Mouse (Mus musculus) cerebellum, postnatal 14 days (tissue): ENCODE data around the gene Lcat.

Experiments
- DNase-seq, 2 experiments: peaks; one replicate each; pipeline ENCODE4 v3.0.0; 2021; ENCODE audit warnings: mixed read lengths in 2 of 2

Gene Lcat

GRCm38 (mm10) chr8:105942542-105942941 lies 640 bp downstream of the Lcat start:
- DNase-seq, result no peak

DNA sequence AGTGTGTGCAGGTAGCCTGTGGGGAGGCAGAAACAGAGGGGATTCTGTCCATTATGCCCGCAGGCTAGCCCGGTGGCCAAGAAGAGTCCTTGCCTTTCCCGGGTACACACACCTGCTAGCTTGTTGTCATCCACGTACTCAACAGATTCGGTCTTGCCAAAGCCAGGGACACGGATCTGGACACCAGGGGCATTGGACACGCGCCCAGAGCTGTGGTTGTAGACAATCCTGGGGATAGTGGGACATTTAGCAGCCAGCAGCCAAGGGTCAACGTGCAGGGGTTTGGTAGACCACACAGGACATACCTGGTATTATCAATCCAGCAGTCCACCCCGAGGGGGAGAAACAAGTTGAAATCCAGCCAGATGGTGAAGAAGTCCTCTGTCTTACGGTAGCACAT lies 1.2 kb downstream of the Lcat start:
- DNase-seq, result no peak

- peak in 1 of 2 experiments; percentile 35 for DNase-seq
Observed at GRCm38 (mm10) chr8:105938306-105938669, 4.9 kb downstream of the Lcat start, which contains the start of gene Psmb10. Psmb10 (minus strand) TSS chr8:105938444.

DNA sequence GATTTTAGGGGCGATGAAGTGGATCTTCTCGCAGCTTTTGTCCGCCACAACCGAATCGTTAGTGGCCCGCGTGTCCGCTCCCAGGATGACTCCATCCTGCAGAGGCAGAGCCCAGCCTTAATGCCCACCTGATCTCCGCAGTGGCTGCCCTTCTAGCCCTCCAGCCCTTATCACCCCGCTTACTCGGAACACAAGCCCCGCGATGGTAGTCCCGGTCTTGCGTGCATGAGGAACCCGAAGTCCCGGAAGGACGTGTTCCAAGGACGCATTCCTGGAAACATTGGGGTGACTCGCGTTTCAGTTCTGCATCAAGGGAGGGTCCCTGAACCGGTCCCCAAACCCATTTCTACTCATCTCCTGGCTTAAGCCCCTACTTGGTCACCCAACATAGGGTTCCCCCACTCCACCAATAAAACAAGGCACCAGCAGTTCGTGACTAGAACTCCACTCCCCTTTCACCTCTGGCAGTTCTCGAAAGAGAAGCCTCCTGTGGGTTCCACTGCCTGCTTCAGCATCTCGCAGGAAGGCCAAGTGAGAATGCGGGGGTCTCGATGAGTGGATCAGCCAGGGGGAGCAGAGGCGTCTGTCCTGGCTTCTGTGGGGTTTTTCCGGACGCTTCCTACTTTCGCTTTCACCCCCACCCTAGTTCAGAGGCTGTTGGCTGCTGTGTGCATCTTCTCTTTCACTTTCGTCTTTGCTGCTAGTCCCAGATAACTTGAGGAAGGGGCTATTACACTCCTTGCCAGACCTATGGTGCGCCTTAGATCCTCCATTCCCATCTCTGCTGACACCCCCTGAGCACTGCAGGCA lies 5.5 kb downstream of the Lcat start:
- peak in 1 of 2 experiments; percentile 58 for DNase-seq

DNA sequence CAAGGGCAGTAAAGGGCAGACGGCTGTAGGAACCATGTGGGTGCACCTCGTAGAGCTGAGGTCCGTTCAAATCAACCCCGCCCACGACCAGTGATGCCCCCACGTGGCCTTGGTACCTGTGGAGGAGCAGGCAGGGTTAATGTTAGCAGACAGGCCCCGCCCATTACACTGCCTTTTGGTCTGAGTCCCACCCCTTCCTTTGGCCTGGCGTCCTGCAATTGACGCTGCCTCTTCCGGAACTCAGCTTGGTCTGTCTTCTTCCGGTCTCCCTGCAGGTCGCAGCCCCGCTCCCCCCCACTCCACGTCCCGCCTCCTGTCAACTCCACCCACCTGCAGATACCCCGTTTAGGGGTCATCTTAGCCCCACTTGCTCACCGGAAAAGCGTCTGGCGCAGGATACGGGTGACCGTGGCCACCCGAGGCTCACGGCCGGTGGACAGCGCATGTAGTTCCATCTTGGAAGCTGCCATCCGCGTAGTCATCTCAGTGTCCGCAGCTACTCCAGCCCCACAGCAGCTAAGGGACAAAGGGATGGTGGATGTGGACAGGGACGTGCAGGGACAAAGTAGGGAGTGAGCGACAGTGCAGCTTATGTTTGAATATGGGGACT lies 6.2 kb downstream of the Lcat start:
- peak; percentile 92 for DNase-seq

- peak; percentile 37 to 46 for DNase-seq
Observed at GRCm38 (mm10) chr8:105935863-105936603, 7.1 kb downstream of the Lcat start.

DNA sequence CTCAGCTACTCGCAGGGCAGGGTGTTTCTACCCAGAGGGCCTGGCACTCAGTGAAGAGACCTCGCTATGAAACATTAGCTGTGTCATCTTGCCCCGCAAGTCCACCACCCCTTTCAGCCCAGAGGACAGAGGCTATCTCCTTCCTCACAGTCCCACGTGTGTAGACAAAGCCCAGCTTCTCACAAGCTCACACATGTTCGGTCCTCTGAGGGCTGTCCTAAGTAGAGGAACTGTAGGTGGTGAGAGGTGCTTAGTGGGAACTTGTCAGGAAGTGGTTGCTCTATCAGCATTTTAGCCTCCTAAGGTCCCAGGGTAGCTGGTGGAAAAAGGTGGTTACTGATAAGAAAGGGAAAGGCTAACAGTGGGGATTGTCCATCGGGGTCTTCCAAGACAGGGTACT lies 8.1 kb downstream of the Lcat start:
- no peak for DNase-seq

DNA sequence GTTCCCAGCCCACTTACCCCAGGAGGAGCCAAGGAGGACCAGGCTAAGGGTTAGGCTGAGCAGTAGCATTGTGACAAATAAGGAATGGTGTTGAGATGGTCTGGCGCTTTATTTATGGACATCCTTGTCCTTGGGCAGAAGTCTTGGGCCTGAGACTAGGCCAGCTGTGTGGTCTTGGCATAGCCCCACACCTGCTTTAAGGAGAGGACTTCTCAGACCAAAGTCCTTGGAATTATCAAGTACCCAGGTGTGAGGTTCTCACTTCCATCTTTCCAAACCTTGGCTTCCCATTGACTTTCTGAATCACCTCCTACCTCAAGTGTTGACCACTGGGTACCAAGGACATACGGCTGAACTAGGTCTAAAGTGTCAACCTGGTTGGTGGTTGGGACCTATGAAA lies 9.4 kb downstream of the Lcat start, which contains the start of gene Ctrl:
Ctrl (minus strand) TSS at position 101 of the 400 bp plus-strand sequence.
- no peak for DNase-seq

DNA sequence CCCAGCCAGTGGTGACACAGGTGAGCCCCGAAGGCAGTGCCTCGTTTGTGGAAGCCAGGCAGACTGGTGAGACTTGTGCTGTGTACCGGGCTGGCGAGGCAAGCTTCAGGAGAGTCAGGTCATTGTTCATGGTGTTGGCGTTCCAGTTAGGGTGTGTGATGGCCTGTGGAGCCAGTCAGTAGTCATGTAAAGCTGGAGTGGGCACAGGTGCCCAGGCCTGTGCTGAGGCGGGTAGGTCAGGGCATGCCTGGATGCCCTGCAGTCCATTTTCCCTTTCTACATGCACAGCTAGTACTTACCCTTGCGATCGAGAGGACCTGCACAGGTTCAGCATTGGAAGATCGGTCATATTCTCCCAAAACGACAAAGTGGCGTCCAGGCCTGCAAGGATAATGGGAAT lies 10.7 kb downstream of the Lcat start:
- no peak for DNase-seq

DNA sequence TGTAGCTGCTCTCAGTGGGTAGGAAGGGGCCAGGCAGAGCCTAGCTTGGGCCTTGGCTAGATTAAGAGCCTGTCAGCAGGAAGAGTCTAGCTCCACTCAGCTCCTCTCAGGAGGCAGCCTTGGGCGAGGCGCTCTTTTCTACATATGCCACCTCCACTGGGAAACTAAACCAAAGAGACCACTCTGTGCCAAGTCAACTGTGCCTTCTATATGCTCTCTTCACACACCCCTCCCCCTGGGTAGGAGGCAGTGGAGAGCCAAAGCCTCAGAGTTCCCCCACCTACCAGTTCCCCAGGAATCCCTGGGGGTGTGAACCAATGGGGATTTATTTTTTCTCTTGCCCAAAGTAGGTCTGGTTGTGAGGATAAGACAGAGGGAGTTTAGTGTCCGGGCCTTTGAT lies 11.9 kb downstream of the Lcat start:
- no peak for DNase-seq

DNA sequence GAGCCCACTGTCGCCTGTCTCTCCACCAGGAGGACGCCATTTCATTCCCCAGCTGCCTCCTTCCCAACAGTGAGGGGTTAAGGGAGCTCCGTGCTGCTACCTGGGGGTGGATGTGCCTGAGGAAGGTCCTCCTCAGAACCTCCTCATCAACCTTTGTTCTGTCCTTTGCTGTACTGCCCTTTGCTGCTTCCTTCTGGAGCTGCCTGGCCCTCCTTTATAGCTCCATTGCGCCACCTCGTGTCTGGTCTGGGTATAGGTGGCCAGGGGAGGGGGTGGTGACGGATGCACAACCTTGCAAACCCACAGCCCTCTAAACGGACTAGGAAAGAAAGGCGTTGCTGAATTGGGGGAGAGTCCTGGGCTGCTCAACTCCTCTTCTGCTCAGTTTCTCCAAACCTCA lies 12.6 kb downstream of the Lcat start:
- DNase-seq, result peak; percentile 92 to 98

DNA sequence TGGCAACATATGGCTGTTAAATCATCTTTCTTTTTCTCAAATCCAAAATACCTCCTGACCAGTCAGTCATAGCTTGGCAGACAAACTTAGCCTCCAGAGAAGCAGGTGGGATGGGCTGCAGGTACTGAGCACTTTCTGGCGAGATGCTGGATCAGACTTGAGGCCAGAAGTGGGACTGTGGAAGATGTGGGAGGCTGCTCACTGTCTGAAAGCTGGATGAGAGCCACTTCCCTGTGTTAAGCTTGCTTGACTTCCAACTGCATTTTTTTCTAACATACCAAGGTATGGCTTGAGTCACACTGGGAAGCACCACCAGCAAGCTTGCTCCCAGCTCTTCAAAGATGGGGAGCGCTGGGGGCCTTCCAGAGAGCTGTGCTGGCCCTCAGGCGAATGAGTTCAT lies 18.1 kb downstream of the Lcat start:
- no peak for DNase-seq

DNA sequence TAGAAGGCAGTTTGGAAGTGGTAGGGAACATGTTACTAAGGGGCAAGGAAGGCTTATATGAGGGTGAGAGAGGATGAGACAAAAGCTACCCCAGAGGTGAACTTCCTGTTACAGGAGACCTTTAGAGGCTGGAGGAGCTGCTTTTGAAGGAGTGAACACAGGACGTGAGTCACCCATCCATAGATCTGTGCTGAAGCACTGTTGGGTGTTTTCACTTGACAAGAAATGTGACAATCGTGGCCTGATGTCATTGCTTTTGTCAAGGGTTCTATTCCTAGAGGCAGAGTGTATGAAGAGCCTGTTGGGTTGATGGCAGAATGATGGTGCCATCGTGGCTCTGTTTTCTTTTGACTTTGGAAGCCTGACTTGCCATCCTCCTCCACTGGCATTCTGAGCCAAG lies 23.8 kb downstream of the Lcat start:
- DNase-seq, result no peak

- no peak for DNase-seq
Observed at GRCm38 (mm10) chr8:105900941-105901616, 42.1 kb downstream of the Lcat start.

DNA sequence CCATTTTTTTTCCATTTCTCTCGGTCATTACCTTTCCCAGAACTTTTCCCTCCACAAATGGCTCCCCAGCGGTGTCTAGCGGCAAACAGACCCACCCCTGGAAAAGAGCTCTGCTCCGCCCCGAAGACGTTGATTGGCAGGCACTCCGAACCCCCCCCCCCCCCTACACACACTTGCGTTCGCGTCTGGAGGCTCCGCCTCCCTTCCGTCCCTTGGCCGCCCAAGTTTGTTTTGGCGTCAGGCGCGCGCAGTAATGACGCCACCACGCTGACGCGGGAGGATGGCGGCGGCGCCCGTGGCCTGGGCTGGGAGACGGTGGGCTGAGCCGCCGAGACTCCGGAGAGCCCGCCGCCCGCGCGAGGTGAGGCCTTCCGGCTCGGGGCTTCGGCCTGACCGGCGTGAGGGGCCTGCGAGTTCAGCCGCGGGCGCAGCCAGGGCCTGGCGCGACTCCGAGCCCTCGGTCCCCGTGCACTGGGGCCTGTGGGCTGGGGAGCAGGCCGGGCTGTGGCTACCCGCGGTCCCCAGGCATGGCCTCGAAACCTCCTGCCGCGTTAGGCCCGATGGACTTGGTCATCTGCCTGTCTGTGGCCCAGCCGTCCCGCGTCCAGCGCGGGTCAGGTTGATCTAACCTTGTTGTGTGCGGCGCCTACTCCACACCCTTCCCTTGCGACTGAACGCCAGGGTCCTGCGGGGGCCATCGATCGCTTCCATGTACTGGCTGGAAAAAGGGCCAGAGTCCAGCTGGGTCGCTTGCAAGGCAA lies 42.8 kb downstream of the Lcat start, which contains the start of gene Pskh1:
Pskh1 (plus strand) TSS at position 262 of the 761 bp plus-strand sequence.
- peak; percentile 95 to 98 for DNase-seq

GRCm38 (mm10) chr8:105897801-105898480 lies 45.2 kb downstream of the Lcat start:
- DNase-seq, result no peak

- DNase-seq, result peak; percentile 49 to 62
Observed at GRCm38 (mm10) chr8:105893339-105893738, 49.8 kb downstream of the Lcat start, which contains the start of gene Nrn1l. Nrn1l (plus strand) TSS chr8:105893567.

DNA sequence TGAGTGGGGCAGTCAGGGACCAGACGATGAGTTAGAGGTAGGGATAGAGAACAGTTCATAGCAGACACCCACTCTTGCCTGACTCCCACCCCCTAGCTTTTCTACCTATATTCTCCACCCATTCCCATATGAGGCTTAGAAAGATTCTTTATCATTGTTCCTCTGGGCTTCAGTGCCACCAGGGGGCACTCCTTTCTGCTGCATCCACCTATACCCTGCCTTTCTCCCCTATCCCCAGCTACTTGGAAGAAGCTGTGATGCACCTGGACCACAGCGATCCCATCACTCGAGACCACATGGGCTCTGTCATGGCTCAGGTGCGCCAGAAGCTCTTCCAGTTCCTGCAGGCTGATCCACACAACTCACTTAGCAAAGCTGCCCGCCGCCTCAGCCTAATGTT lies 50.8 kb downstream of the Lcat start:
- DNase-seq, result peak; percentile 44 to 51

DNA sequence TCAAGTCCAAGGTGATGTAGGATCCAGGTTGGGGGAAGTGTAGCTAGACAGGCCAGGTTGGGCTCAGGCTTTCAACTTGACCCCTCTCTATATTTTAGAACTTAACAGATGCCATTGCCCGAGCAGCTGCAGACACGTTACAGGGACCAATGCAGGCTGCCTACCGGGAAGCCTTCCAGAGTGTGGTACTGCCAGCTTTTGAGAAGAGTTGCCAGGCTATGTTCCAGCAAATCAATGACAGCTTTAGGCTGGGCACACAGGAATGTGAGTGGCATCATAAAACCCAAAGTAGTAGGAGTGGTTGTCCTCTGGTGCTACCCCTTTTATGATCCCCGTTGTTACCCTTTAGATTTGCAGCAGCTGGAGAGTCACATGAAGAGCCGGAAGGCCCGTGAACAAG lies 52.3 kb downstream of the Lcat start:
- peak; percentile 50 to 54 for DNase-seq

DNA sequence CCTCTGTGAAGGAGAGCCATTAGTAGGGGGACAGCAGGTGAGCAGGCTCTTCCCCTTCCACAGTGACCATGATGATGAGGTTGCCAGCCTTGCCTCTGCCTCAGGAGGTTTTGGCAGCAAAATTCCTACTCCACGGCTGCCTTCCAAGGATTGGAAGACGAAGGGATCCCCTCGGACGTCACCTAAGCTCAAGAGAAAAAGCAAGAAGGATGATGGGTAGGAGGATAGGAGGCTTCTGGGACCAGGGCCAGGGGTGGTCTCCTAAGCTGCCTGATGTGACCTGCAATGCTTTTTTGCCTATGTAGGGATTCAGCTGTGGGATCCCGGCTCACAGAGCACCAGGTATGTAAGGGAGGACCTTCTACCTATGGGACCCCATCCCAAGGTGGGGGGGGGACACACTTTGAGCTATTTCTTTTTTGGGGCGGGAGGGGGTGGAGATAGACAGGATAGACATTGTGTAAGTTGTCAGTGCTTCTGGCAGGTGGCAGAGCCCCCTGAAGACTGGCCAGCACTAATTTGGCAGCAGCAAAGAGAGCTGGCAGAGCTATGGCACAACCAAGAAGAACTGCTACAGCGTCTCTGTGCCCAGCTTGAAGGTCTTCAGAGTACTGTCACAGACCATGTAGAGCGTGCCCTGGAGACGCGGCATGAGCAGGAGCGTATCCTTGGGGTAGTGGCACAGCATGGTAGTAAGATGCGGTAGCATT lies 53.3 kb downstream of the Lcat start:
- peak; percentile 62 to 63 for DNase-seq
